Mouse (Mus musculus): ENCODE results near the gene Chd6.

GRCm38 (mm10) chr2:160912231-160912671 is 196.6 kb downstream of the Chd6 start, which contains the start of gene Emilin3:
- TF ChIP-seq GATA1 (IDR thresholded peaks at IDR 0.05; ENCODE audit: low read length) (no peak), TAL1 (IDR thresholded peaks at IDR 0.05; ENCODE audit: low read length) (no peak)

All from erythroblast, embryonic 14.5 days (primary cell).